Mouse (Mus musculus): Measurements from ENCODE around the gene Rex1bd. TPM values are rescaled to one million over a fixed set of nuclear protein-coding genes. Genes with fewer than 3 reads are reported as not detected.

Rex1bd gene
- total RNA-seq, 2 experiments from 2014 or later = 155 to 174 TPM

GRCm38 (mm10) chr8:70482943-70483342 lies 23.6 kb downstream of the Rex1bd start:
- DNase-seq (ENCODE audit: low spot score in 2 of 2) = no peak

GRCm38 (mm10) chr8:70481908-70482307 lies 24.6 kb downstream of the Rex1bd start:
- no peak for DNase-seq (ENCODE audit: low spot score in 2 of 2)

GRCm38 (mm10) chr8:70477269-70477982 lies 29.1 kb downstream of the Rex1bd start:
- DNase-seq (ENCODE audit: low spot score in 2 of 2) = no peak

GRCm38 (mm10) chr8:70476333-70477268 lies 30.0 kb downstream of the Rex1bd start, which contains the start of gene Klhl26:
TSS of gene Klhl26 (minus strand) at chr8:70476968.
- DNase-seq (ENCODE audit: low spot score in 2 of 2) = peak; percentile 95 to 96

DNA sequence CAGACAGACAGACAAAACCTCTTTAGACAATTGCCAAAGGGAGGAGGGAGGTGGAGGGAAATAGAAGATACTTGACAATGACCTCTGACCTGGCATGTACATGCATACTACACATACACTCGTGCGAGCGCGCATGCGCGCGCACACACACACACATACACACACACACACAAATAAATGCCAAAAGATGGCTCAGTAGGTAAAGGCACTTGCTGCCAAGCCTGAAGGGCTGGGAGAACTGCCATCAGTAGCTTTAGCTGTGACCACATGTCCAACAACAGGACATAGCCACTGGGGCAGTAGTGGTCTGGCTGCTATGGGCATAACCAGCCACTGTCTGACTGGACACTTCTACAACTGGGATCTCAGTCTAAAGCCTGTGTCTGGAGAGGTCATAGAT lies 34.7 kb downstream of the Rex1bd start:
- no peak for DNase-seq (ENCODE audit: low spot score in 2 of 2)

- no peak for DNase-seq (ENCODE audit: low spot score in 2 of 2)
Observed at GRCm38 (mm10) chr8:70469938-70470337, 36.6 kb downstream of the Rex1bd start.

DNA sequence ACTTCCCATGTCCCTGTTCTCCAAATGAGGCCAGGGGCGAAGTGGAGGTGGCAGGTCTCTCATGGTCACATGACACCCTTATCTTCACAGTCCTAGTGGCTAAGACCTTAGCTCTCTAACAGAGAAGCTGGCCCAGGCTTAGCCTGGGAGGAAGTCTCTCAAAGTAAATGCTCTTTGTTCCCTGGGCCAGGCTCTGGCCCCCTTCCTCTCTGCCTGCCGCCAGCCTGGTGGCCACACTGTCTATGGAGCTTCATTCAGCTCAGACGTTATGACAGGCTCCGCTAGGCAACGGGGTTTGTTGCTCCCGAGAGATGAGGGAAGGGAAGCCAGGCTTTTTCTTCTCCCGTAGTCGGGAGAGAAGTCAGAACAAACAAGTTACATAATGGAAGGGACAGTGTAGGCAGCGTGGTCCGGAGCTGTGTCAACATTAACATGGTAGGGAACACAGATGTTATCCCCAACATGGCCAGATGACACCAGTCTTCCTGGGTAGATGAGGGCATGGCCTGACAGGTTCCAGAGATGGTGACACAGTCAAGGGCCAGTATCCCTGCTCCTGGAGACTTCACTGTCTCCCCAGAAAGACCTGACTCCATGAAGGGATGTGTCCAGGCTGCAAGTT lies 37.1 kb downstream of the Rex1bd start:
- DNase-seq (ENCODE audit: low spot score in 2 of 2) = no peak

DNA sequence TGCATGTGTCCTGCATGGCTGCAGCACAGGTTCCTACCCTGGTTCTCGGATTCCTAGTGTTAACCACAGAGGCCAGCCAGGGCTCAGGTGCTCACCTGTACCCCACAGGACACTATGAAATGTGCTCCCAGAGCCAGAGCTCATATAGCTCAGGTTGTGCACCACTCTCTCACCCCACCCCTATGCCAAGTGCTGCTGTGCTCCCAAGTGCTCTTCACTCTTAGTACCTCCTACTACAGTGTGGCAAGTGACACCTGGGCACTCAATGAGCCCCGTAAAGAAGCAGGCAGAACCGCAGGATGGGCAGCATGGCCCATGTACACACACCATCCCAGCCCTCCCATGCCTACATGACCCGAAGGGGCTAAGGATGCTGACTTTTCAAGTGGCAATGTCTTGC lies 37.8 kb downstream of the Rex1bd start:
- no peak for DNase-seq (ENCODE audit: low spot score in 2 of 2)

GRCm38 (mm10) chr8:70467907-70468306 lies 38.6 kb downstream of the Rex1bd start:
- DNase-seq (ENCODE audit: low spot score in 2 of 2) = no peak

- no peak for DNase-seq (ENCODE audit: low spot score in 2 of 2)
Observed at GRCm38 (mm10) chr8:70467229-70467725, 39.3 kb downstream of the Rex1bd start.

- DNase-seq (ENCODE audit: low spot score in 2 of 2) = no peak
Observed at GRCm38 (mm10) chr8:70466771-70467170, 39.8 kb downstream of the Rex1bd start.

DNA sequence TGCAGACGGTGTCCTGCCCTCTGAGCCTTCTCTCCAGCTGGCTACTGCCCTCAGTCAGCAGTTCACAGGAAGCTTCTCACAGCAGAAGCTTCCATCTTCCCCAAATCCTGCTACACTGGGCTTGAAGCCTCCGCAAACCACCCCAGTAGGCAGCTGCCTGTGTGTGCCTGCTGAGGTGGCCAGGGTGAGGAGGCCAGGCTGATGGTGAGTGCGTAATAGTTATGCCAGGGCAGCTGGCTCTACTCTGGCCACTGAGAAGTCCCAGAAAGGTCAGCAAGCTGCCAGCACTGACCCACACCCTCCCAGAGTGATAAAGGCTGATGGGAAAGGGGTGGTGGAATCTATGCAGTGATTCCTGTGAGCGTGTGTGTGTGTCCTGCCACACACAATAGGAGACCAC lies 40.2 kb downstream of the Rex1bd start:
- DNase-seq (ENCODE audit: low spot score in 2 of 2) = no peak

DNA sequence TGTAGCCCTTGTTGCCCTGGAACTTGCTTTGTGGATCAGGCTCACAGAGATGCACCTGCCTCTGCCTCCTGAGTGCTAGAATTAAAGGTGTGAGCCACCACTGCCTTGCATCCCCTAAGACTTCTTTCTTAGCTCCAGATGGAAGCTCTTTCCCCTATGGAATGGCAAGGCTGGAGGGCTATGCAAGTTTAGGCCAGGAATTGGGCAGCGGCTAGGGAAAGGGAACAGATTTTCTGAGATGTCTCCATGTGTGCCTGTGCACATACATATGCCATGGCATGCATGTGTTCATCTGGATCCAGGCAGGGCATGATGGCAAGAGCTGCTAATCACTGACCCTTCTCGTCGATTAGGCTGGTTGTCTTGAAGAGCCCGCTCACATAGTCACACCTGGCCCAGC lies 40.9 kb downstream of the Rex1bd start:
- DNase-seq (ENCODE audit: low spot score in 2 of 2) = no peak

DNA sequence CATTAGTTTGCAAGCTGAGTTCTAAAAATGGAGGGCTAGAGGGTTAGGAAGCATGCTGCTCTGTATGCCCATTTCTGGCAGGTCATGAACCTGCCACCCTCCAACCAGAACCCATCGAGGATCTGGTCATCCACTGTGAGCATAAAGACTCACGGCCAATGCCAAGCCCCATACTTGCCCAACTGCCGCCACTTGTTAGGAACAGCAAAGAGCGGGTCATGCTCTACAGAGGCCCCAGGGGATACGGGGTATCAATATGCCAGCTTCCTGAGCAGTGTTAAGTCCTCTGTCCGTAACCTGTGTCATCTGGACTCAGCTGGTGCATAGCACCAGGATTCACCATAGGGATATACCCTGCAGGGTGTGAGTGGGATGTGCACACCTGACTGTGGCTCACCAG lies 42.4 kb downstream of the Rex1bd start:
- DNase-seq (ENCODE audit: low spot score in 2 of 2) = no peak

- DNase-seq (ENCODE audit: low spot score in 2 of 2) = no peak
Observed at GRCm38 (mm10) chr8:70463306-70463705, 43.2 kb downstream of the Rex1bd start.

DNA sequence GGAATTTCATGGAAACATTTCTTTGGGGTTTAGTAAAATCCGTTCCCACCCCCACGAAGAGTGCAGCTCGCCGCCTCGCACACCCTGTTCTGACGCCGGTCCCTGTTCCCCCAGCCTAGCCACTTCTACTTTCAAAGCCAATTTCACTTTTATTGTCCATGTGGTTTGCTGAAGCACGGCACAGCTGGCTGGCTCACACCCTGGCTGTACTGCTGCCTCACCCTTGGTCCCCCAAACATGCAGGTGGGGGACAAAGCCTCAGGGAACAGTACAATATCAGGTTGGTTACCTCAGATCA lies 44.1 kb downstream of the Rex1bd start:
- DNase-seq (ENCODE audit: low spot score in 2 of 2) = no peak

- peak; percentile 54 to 56 for DNase-seq (ENCODE audit: low spot score in 2 of 2)
Observed at GRCm38 (mm10) chr8:70461765-70462515, 44.6 kb downstream of the Rex1bd start.

DNA sequence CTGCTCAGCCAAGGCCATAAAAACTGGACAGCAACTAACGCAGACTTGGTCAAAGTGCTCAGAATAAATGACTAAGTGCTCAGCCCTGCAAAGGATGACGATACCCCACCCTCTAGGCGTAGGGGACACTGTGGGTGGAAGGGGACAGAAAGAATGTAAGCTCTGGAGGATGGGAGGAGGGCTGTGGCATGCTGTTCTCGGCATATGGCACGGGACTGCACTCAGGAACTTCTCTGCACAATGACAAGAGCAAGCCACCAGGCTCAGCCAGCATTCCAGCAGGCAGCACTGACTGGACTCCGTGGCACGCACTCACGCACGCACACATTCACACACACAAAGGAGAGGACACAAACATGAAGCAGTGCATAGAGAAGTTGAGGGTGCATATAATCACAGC lies 45.9 kb downstream of the Rex1bd start:
- no peak for DNase-seq (ENCODE audit: low spot score in 2 of 2)

DNA sequence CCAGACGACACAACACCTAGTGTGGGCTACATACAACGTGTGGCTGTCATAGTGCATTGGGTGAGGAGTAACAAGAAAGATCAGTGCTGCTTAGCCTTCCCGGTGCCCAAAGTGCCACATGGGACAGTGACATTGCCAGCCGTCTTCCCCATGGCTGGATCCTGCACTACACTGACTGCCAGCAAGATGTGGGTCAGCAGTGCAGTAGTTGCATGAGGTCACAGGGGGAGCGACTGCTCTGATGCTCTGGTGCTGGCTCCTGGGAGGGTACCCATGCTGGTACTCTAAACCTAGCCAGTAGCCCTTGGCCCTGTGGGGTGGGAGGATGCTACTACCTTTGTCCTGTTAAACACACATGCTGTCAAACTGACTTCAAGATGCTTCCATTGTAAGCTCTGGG lies 46.4 kb downstream of the Rex1bd start:
- no peak for DNase-seq (ENCODE audit: low spot score in 2 of 2)

GRCm38 (mm10) chr8:70459636-70460035 lies 46.9 kb downstream of the Rex1bd start:
- no peak for DNase-seq (ENCODE audit: low spot score in 2 of 2)

- no peak for DNase-seq (ENCODE audit: low spot score in 2 of 2)
Observed at GRCm38 (mm10) chr8:70458462-70458861, 48.1 kb downstream of the Rex1bd start.
